Mouse (Mus musculus) heart, postnatal 0 days (tissue): Measurements from ENCODE around the gene Tmem198. TPM values are rescaled to one million over a fixed set of nuclear protein-coding genes. Genes with fewer than 3 reads are reported as not detected.

Experiments
- ATAC-seq: fragments of 200-750 bp; cut with Nextera tagmentation; 2 replicates; pipeline ENCODE4 v1.8.0; 2017; ENCODE audit warnings: low read depth, moderate number of reproducible peaks, moderate library complexity; ENCODE audit not compliant: insufficient read depth
- DNase-seq: peaks from one replicate; pipeline ENCODE4 v3.0.0-alpha.2; 2016; ENCODE audit warnings: low spot score
- H3K27ac ChIP-seq: fragments of 300-500 bp; sonication (generic); 2 replicates; pipeline ENCODE4 v1.5.1; 2014; ENCODE audit warnings: low read depth, mild to moderate bottlenecking
- H3K27me3 ChIP-seq: fragments of 300-500 bp; sonication (generic); 2 replicates; pipeline ENCODE4 v1.6.1; 2014; ENCODE audit warnings: low read length, mixed read lengths; ENCODE audit not compliant: control insufficient read depth, insufficient read depth
- H3K36me3 ChIP-seq: fragments of 300-500 bp; sonication (generic); replicated peaks from 2 replicates; pipeline ENCODE4 v1.6.1; 2014; ENCODE audit warnings: low read length, mixed read lengths; ENCODE audit not compliant: control insufficient read depth, insufficient read depth
- H3K4me1 ChIP-seq: fragments of 300-500 bp; sonication (generic); 2 replicates; pipeline ENCODE4 v1.6.1; 2014; ENCODE audit warnings: antibody characterized with exemption; ENCODE audit not compliant: control insufficient read depth, insufficient read depth
- H3K4me2 ChIP-seq: fragments of 300-500 bp; sonication (generic); 2 replicates; pipeline ENCODE4 v1.6.1; 2014; ENCODE audit warnings: low read depth, mild to moderate bottlenecking, low read length, moderate library complexity
- H3K4me3 ChIP-seq: fragments of 300-500 bp; sonication (generic); 2 replicates; pipeline ENCODE4 v1.5.1; 2014; ENCODE audit warnings: low read depth, low read length
- H3K9ac ChIP-seq: fragments of 300-500 bp; sonication (generic); replicated peaks from 2 replicates; pipeline ENCODE4 v1.6.1; 2014; ENCODE audit warnings: low read depth, low read length, mixed read lengths
- H3K9me3 ChIP-seq: fragments of 300-500 bp; sonication (generic); replicated peaks from 2 replicates; pipeline ENCODE4 v1.6.1; 2016; ENCODE audit warnings: low read length; ENCODE audit not compliant: control insufficient read depth
- CTCF ChIP-seq: IDR thresholded peaks from 2 replicates; pipeline ENCODE4 v1.5.1; 2016; ENCODE audit warnings: antibody characterized with exemption, control low read depth, low read depth
- EP300 ChIP-seq: IDR thresholded peaks from 2 replicates; pipeline ENCODE4 v1.6.1; 2016; ENCODE audit warnings: antibody characterized with exemption, low read depth
- WGBS: fragments of 180-500 bp; shearing (Covaris S2); extraction: QIAGEN DNeasy Blood & Tissue Kit; methylation state at CpG from one replicate; pipeline ENCODE4 v1.1.7; 2014; 5-methylcytosine and 5-hydroxymethylcytosine counted together
- polyA plus RNA-seq: library from polyadenylated mRNA; unstranded; fragments of >200 nt; fragmentation: Nextera tagmentation; extraction: Ambion mirVana; gene quantifications from 2 replicates; pipeline ENCODE4 v1.2.1, GENCODE M21; 2015
- total RNA-seq: library from RNA; depleted of rRNA; stranded (reverse); fragments of >200 nt; gene quantifications from 2 replicates; pipeline ENCODE4 v1.2.3, GENCODE M21; 2014; ENCODE audit warnings: low replicate concordance

The Tmem198 gene
- total and polyA plus RNA-seq, 2 experiments from 2014 or later = 0.61 TPM; not detected in 1

GRCm38 (mm10) chr1:75517984-75518383 lies 38.7 kb downstream of the Tmem198 start:
- H3K4me1 ChIP-seq = peaks cover 35% of the 10 kb centered on the region
- H3K4me2 ChIP-seq = no peak overlapping the region
- DNase-seq (no peak), ATAC-seq (no peak)
- no peaks in the 10 kb centered on the region for H3K27me3 ChIP-seq
- TF ChIP-seq CTCF = no peak
- no peak for TF ChIP-seq EP300
- H3K27ac ChIP-seq = no peak overlapping the region
- H3K36me3 ChIP-seq = no peaks in the 10 kb centered on the region
- H3K9me3 ChIP-seq = no peaks in the 10 kb centered on the region
- no peak overlapping the region for H3K9ac ChIP-seq
- WGBS = 69% methylated on average over 4 of the region's 4 CpGs
- no peak overlapping the region for H3K4me3 ChIP-seq

GRCm38 (mm10) chr1:75518427-75518826 lies 39.1 kb downstream of the Tmem198 start:
- Histone ChIP-seq H3K9ac (no peak overlapping the region), H3K9me3 (no peaks in the 10 kb centered on the region), H3K27me3 (no peaks in the 10 kb centered on the region), H3K4me3 (no peak overlapping the region), H3K27ac (no peak overlapping the region), H3K4me1 (peaks cover 34% of the 10 kb centered on the region), H3K36me3 (no peaks in the 10 kb centered on the region), H3K4me2 (no peak overlapping the region)
- TF ChIP-seq EP300 = no peak
- TF ChIP-seq CTCF = no peak
- ATAC-seq (no peak), DNase-seq (no peak)
- over 99% methylated on average over 4 of the region's 4 CpGs for WGBS

- Histone ChIP-seq H3K4me3 (no peak overlapping the region), H3K36me3 (no peaks in the 10 kb centered on the region), H3K9ac (no peak overlapping the region), H3K27ac (peak overlapping the region; percentile 94), H3K27me3 (no peaks in the 10 kb centered on the region), H3K4me2 (no peak overlapping the region), H3K4me1 (peaks cover 34% of the 10 kb centered on the region), H3K9me3 (no peaks in the 10 kb centered on the region)
- no peak for ATAC-seq
- TF ChIP-seq CTCF (no peak), EP300 (no peak)
- WGBS = 37% methylated on average over 5 of the region's 5 CpGs
- no peak for DNase-seq
These were observed 40.2 kb downstream of the Tmem198 start for GRCm38 (mm10) chr1:75519576-75519975.

GRCm38 (mm10) chr1:75521321-75522031 lies 42.1 kb downstream of the Tmem198 start, which contains the start of gene Stk11ip:
Stk11ip (plus strand) TSS chr1:75521529.
- H3K9me3 ChIP-seq = no peaks in the 10 kb centered on the region
- 0% methylated on average over 46 of the region's 46 CpGs for WGBS
- peaks cover 12% of the 10 kb centered on the region for H3K36me3 ChIP-seq
- H3K4me2 ChIP-seq = peak within 1 kb of the TSS; percentile 81
- H3K27me3 ChIP-seq = no peaks in the 10 kb centered on the region
- TF ChIP-seq EP300 (peak; percentile 78; the same call in 1 of the 2 replicates), CTCF (no peak)
- peaks cover 28% of the 10 kb centered on the region for H3K4me1 ChIP-seq
- peak within 1 kb of the TSS; percentile 52 for H3K9ac ChIP-seq
- ATAC-seq (peak; percentile 98), DNase-seq (peak; percentile 97)
- H3K4me3 ChIP-seq = peak within 1 kb of the TSS; percentile 71
- peak within 1 kb of the TSS; percentile 94 for H3K27ac ChIP-seq

GRCm38 (mm10) chr1:75524679-75525078 lies 45.3 kb downstream of the Tmem198 start:
- peaks cover 44% of the 10 kb centered on the region for H3K36me3 ChIP-seq
- peaks cover 12% of the 10 kb centered on the region for H3K4me1 ChIP-seq
- TF ChIP-seq EP300 = no peak
- no peak for TF ChIP-seq CTCF
- no peaks in the 10 kb centered on the region for H3K9me3 ChIP-seq
- 78% methylated on average over 7 of the region's 7 CpGs for WGBS
- DNase-seq (no peak), ATAC-seq (no peak)
- H3K27ac ChIP-seq = no peak overlapping the region
- H3K4me3 ChIP-seq = no peak overlapping the region
- no peak overlapping the region for H3K9ac ChIP-seq
- H3K4me2 ChIP-seq = no peak overlapping the region
- H3K27me3 ChIP-seq = no peaks in the 10 kb centered on the region
